Mouse (Mus musculus) testis, adult 2 months (tissue): ENCODE measurements around the gene Arhgap15. TPM values are rescaled to one million over a fixed set of nuclear protein-coding genes. Genes with fewer than 3 reads are reported as not detected.

Experiments
- H3K27ac ChIP-seq: fragments of 200-500 bp; 2 replicates; pipeline ENCODE4 v1.5.1; 2012; ENCODE audit warnings: low read depth, low read length; ENCODE audit not compliant: control insufficient read depth, insufficient read depth
- H3K27me3 ChIP-seq: fragments of 200-500 bp; 2 replicates; pipeline ENCODE4 v1.6.1; 2012; ENCODE audit warnings: mild to moderate bottlenecking, low read length, moderate library complexity; ENCODE audit not compliant: control insufficient read depth, insufficient read depth
- H3K36me3 ChIP-seq: fragments of 200-500 bp; 2 replicates; pipeline ENCODE4 v1.6.1; 2012; ENCODE audit warnings: mild to moderate bottlenecking, low read length; ENCODE audit not compliant: control insufficient read depth, insufficient read depth
- H3K4me1 ChIP-seq: fragments of 200-500 bp; 2 replicates; pipeline ENCODE4 v1.6.1; 2012; ENCODE audit warnings: low read length; ENCODE audit not compliant: control insufficient read depth, insufficient read depth
- H3K4me3 ChIP-seq: fragments of 200-500 bp; 2 replicates; pipeline ENCODE4 v1.5.1; 2012; ENCODE audit warnings: low read depth, mild to moderate bottlenecking, low read length, moderate library complexity, mixed read lengths; ENCODE audit not compliant: control insufficient read depth
- CTCF ChIP-seq: fragments of 200-500 bp; IDR thresholded peaks from 2 replicates; pipeline ENCODE4 v1.5.1; 2012; ENCODE audit warnings: low read depth, mild to moderate bottlenecking, inconsistent platforms, low read length, moderate library complexity; ENCODE audit not compliant: control insufficient read depth, insufficient read depth, insufficient replicate concordance
- POLR2A ChIP-seq: fragments of 200-500 bp; IDR thresholded peaks from 2 replicates; pipeline ENCODE4 v1.6.1; 2012; ENCODE audit warnings: low read depth, mild to moderate bottlenecking, inconsistent platforms, low read length, moderate library complexity; ENCODE audit not compliant: control insufficient read depth
- polyA plus RNA-seq: library from polyadenylated mRNA; depleted of rRNA; stranded (reverse); fragments of >200 nt; gene quantifications from 2 replicates; pipeline ENCODE4 v1.2.3, GENCODE M21; 2012; rRNA removed

The Arhgap15 gene
- polyA plus RNA-seq, 1 experiment: 0.43 TPM

- Histone ChIP-seq H3K4me3 (no peak overlapping the region), H3K36me3 (no peaks in the 10 kb centered on the region), H3K27ac (no peak overlapping the region), H3K27me3 (no peaks in the 10 kb centered on the region), H3K4me1 (no peaks in the 10 kb centered on the region)
- TF ChIP-seq CTCF: no peak
- no peak for TF ChIP-seq POLR2A
Observed at GRCm38 (mm10) chr2:44438070-44438469, 689.4 kb downstream of the Arhgap15 start.

GRCm38 (mm10) chr2:44444938-44445337 is 696.3 kb downstream of the Arhgap15 start:
- no peak for TF ChIP-seq POLR2A
- H3K27me3 ChIP-seq: no peaks in the 10 kb centered on the region
- H3K27ac ChIP-seq: no peak overlapping the region
- no peaks in the 10 kb centered on the region for H3K36me3 ChIP-seq
- no peaks in the 10 kb centered on the region for H3K4me1 ChIP-seq
- no peak overlapping the region for H3K4me3 ChIP-seq

Other genes starting within 250 kb of the Arhgap15 start
- not detected in 2 replicates for gene Kynu, start 193.5 kb upstream of the Arhgap15 start, polyA plus RNA-seq